Mouse (Mus musculus): ENCODE results near the gene Cltb.

- no peak for TF ChIP-seq E2F4 (IDR thresholded peaks at IDR 0.05; ENCODE audit: insufficient replicate concordance, low read depth, low read length)
- TF ChIP-seq EP300 (IDR thresholded peaks at IDR 0.05; ENCODE audit: low read length): no peak
- TF ChIP-seq BHLHE40 (IDR thresholded peaks at IDR 0.05; ENCODE audit: low read depth, low read length): no peak
- no peak for TF ChIP-seq POLR2A (IDR thresholded peaks at IDR 0.05; ENCODE audit: low read depth, low read length)
- TF ChIP-seq ZC3H11A (IDR thresholded peaks at IDR 0.05; ENCODE audit: low read depth, low read length): no peak
- TF ChIP-seq CTCF (conservative IDR thresholded peaks at IDR 0.05 in 1 of 2, IDR thresholded peaks at IDR 0.05 in 1 of 2; ENCODE audit: low read depth in 2 of 2, low read length in 2 of 2): no peak
- TF ChIP-seq CHD2 (IDR thresholded peaks at IDR 0.05; ENCODE audit: low read length): no peak
- no peak for TF ChIP-seq USF1 (IDR thresholded peaks at IDR 0.05; ENCODE audit: low read depth, low read length)
- TF ChIP-seq ZNF384 (IDR thresholded peaks at IDR 0.05; ENCODE audit: low read depth, low read length): no peak
- no peak for TF ChIP-seq MAFK (IDR thresholded peaks at IDR 0.05; ENCODE audit: insufficient replicate concordance, low read length)
- no peak for TF ChIP-seq KAT2A (IDR thresholded peaks at IDR 0.05; ENCODE audit: insufficient replicate concordance, low read length)
Measured at GRCm38 (mm10) chr13:54575489-54575888, 35.7 kb downstream of the Cltb start.

Data from CH12.LX (cell line).